Mouse (Mus musculus) embryonic facial prominence, embryonic 15.5 days (tissue): Measurements from ENCODE around the gene P2ry6. TPM values are rescaled to one million over a fixed set of nuclear protein-coding genes. Genes with fewer than 3 reads are reported as not detected.

Experiments
- ATAC-seq: fragments of 200-750 bp; cut with Nextera tagmentation; 2 replicates; pipeline ENCODE4 v1.8.0; 2017; ENCODE audit warnings: low read depth, moderate TSS enrichment; ENCODE audit not compliant: insufficient number of reproducible peaks, low FRiP score, low TSS enrichment
- H3K27ac ChIP-seq: fragments of 300-500 bp; sonication (generic); replicated peaks from 2 replicates; pipeline ENCODE4 v1.5.1; 2015; ENCODE audit warnings: mild to moderate bottlenecking, inconsistent platforms
- H3K27me3 ChIP-seq: fragments of 300-500 bp; sonication (generic); 2 replicates; pipeline ENCODE4 v1.6.1; 2015; ENCODE audit warnings: inconsistent platforms
- H3K36me3 ChIP-seq: fragments of 300-500 bp; sonication (generic); 2 replicates; pipeline ENCODE4 v1.6.1; 2015; ENCODE audit warnings: mild to moderate bottlenecking, inconsistent platforms
- H3K4me1 ChIP-seq: fragments of 300-500 bp; sonication (generic); 2 replicates; pipeline ENCODE4 v1.6.1; 2015; ENCODE audit warnings: inconsistent platforms
- H3K4me2 ChIP-seq: fragments of 300-500 bp; sonication (generic); replicated peaks from 2 replicates; pipeline ENCODE4 v1.6.1; 2015; ENCODE audit warnings: mild to moderate bottlenecking, inconsistent platforms
- H3K4me3 ChIP-seq: fragments of 300-500 bp; sonication (generic); replicated peaks from 2 replicates; pipeline ENCODE4 v1.5.1; 2015; ENCODE audit warnings: mild to moderate bottlenecking, inconsistent platforms
- H3K9ac ChIP-seq: fragments of 300-500 bp; sonication (generic); 2 replicates; pipeline ENCODE4 v1.6.1; 2015; ENCODE audit warnings: inconsistent platforms
- H3K9me3 ChIP-seq: fragments of 300-500 bp; sonication (generic); replicated peaks from 2 replicates; pipeline ENCODE4 v1.6.1; 2016; ENCODE audit warnings: inconsistent platforms
- WGBS: fragments of 180-500 bp; shearing (Covaris S2); methylation state at CpG from one replicate; pipeline ENCODE4 v1.1.7; 2015; 5-methylcytosine and 5-hydroxymethylcytosine counted together
- polyA plus RNA-seq: library from polyadenylated mRNA; unstranded; fragments of >200 nt; fragmentation: Nextera tagmentation; extraction: Ambion mirVana; gene quantifications from 2 replicates; pipeline ENCODE4 v1.2.1, GENCODE M21; 2015

Gene P2ry6
- polyA plus RNA-seq, 1 experiment from 2014 or later = 8.6 TPM

DNA sequence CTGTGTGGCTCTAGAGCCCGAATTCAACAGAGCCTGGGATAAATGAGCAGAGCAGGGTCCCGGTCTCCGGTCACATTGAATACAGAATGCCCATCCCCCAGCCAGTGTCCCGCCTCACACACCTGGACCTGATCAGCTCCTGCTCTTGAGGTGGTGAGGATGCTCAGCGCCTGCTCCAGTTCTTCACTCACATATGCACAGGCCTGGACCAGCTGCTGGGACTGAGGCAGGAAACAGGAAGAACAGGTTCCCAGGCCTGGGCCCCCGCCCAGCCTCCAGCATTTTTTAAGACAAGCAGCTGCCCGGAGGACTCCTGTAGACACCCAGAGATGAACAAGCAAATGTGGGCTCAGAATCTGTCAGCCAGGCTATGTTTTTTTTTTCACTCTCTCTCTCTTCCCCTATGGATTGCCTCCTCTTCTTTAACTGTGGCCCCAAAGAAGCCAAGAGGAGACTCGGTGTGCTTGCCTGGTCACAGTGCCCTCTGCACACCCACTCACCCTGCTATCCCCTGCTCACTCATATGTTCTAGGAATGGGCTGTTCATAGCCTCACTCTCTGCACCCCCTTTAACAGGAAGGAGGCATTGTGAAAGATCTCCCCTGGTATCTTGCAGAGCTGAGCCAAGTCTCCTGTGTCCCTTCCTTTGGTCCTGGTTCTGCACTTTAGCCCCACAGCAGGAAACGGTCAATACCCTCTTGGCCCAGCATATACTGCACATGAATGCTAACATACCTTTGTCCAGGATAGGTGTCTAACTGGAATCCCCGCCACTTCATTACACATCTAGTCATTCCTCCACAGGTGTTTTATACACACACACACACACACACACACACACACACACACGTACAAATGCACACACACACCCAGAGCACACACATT lies 29.2 kb upstream of the P2ry6 start:
- 0 out of 2 replicates have a peak, but pooled peaks cover 3% of the 10 kb centered on the region for H3K27me3 ChIP-seq
- H3K4me2 ChIP-seq = no peak overlapping the region
- no peaks in the 10 kb centered on the region for H3K9me3 ChIP-seq
- no peaks in the 10 kb centered on the region for H3K36me3 ChIP-seq
- 38% methylated on average over 11 of the region's 11 CpGs for WGBS
- H3K27ac ChIP-seq = peak overlapping the region; percentile 51; the same call in 1 of the 2 replicates
- peaks cover 20% of the 10 kb centered on the region for H3K4me1 ChIP-seq
- no peak overlapping the region for H3K4me3 ChIP-seq
- no peak; the same call in 1 of the 2 replicates for ATAC-seq
- no peak overlapping the region for H3K9ac ChIP-seq

- H3K9me3 ChIP-seq = no peaks in the 10 kb centered on the region
- WGBS = 71% methylated on average over 6 of the region's 6 CpGs
- H3K27ac ChIP-seq = no peak overlapping the region
- ATAC-seq = no peak
- peaks cover 20% of the 10 kb centered on the region for H3K4me1 ChIP-seq
- 0 out of 2 replicates have a peak, but pooled peaks cover 3% of the 10 kb centered on the region for H3K27me3 ChIP-seq
- no peaks in the 10 kb centered on the region for H3K36me3 ChIP-seq
- no peak overlapping the region for H3K4me3 ChIP-seq
- H3K9ac ChIP-seq = no peak overlapping the region
- H3K4me2 ChIP-seq = no peak overlapping the region
These were observed 27.8 kb upstream of the P2ry6 start for GRCm38 (mm10) chr7:101002274-101002673.

DNA sequence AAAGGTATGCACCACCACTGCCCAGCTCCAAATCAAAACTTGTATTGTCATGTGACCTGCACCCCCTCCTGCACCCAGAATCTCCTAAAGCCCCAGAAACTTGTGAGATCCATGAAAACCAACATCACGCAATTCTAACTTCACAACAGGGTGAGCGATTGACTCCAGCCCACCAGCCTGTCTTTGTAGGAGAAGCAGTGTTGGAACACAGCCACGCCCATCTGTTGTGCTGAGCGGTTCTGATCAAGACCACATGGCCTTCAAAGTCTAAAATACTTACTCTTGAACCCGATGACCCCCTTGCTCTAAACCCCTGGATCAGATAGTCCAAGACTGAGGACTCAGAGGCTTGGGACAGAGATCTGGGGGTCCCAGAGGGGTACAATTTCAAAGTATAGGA lies 25.2 kb upstream of the P2ry6 start:
- Histone ChIP-seq H3K4me1 (peaks cover 20% of the 10 kb centered on the region), H3K36me3 (no peaks in the 10 kb centered on the region), H3K9me3 (no peaks in the 10 kb centered on the region), H3K27me3 (no peaks in the 10 kb centered on the region), H3K4me3 (no peak overlapping the region), H3K4me2 (no peak overlapping the region), H3K27ac (no peak overlapping the region), H3K9ac (no peak overlapping the region)
- no peak for ATAC-seq
- 48% methylated on average over 5 of the region's 5 CpGs for WGBS

DNA sequence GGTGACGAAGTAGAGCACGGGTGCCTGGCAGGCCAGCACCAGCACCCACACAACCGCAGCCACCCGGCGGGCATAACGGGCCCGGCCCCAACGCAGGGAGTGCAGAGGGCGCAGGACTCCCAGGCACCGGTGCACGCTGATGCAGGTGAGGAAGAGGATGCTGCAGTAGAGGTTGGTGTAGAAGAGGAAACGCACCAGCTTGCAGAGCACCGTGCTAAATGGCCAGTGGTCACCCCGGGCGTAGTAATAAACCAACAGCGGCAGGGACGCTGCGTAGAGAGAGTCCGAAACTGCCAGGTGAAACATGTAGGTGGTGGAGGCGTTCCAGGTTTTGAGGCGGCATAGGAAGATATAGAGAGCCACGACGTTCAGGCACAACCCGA lies 24.1 kb upstream of the P2ry6 start:
- no peak for ATAC-seq
- Histone ChIP-seq H3K4me1 (peaks cover 12% of the 10 kb centered on the region), H3K4me2 (no peak overlapping the region), H3K4me3 (no peak overlapping the region), H3K9me3 (no peaks in the 10 kb centered on the region), H3K27ac (no peak overlapping the region), H3K27me3 (no peaks in the 10 kb centered on the region), H3K36me3 (no peaks in the 10 kb centered on the region), H3K9ac (no peak overlapping the region)
- 90% methylated on average over 24 of the region's 24 CpGs for WGBS

GRCm38 (mm10) chr7:100997951-100998577 lies 23.6 kb upstream of the P2ry6 start:
- Histone ChIP-seq H3K9me3 (no peaks in the 10 kb centered on the region), H3K27ac (no peak overlapping the region), H3K4me3 (no peak overlapping the region), H3K9ac (no peak overlapping the region), H3K27me3 (no peaks in the 10 kb centered on the region), H3K4me2 (no peak overlapping the region), H3K4me1 (peaks cover 7% of the 10 kb centered on the region), H3K36me3 (no peaks in the 10 kb centered on the region)
- 83% methylated on average over 31 of the region's 31 CpGs for WGBS
- ATAC-seq = no peak

DNA sequence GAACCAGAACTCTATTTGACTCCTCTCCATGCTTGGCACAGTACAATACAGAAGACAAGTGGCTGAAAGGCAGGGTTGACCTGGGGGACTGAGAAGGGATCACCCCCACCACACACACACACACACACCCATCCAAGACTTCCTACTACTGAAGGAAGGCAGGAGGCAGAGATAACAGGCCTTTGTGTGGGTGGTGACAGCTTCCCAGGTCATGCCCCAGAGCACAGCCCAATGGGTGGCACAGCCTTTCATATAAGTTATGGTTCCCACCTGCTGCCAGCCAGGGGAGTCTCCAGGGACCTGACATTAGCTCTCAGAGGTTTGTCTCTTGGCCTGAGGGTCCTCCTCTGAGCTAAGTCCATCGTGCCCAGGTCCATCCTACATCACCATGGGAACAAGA lies 22.8 kb upstream of the P2ry6 start:
- H3K9ac ChIP-seq = no peak overlapping the region
- no peak overlapping the region for H3K4me2 ChIP-seq
- H3K4me3 ChIP-seq = no peak overlapping the region
- ATAC-seq = no peak
- no peak overlapping the region for H3K27ac ChIP-seq
- H3K9me3 ChIP-seq = no peaks in the 10 kb centered on the region
- WGBS = 63% methylated on average over 1 of the region's 1 CpGs
- H3K36me3 ChIP-seq = no peaks in the 10 kb centered on the region
- H3K4me1 ChIP-seq = no peaks in the 10 kb centered on the region; the same call in 1 of the 2 replicates
- H3K27me3 ChIP-seq = no peaks in the 10 kb centered on the region

DNA sequence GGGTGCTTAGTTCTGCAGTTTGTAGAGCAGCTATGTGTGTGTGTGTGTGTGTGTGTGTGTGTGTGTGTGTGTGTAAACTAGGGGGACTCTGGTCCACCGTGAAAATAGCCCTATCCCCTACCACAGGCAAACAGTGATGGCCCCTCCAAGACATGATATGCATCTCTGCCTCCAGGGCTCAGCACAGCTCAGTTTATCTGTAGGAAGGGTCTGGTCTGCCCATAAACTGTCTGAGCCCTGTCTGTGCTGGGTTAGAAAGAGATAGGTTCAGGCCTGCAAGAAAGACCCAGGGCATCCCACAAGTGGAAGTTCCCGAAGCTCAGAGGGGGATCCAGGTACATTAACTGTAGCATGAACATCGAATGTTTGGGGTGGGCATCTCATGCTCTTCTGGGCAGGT lies 21.5 kb upstream of the P2ry6 start:
- no peak overlapping the region for H3K9ac ChIP-seq
- no peak overlapping the region for H3K4me2 ChIP-seq
- H3K36me3 ChIP-seq = no peaks in the 10 kb centered on the region
- no peak overlapping the region for H3K4me3 ChIP-seq
- H3K27ac ChIP-seq = no peak overlapping the region
- no peak for ATAC-seq
- H3K27me3 ChIP-seq = no peaks in the 10 kb centered on the region
- no peaks in the 10 kb centered on the region; the same call in 1 of the 2 replicates for H3K4me1 ChIP-seq
- H3K9me3 ChIP-seq = no peaks in the 10 kb centered on the region
- WGBS = 74% methylated on average over 3 of the region's 3 CpGs

GRCm38 (mm10) chr7:100995260-100995864 lies 20.9 kb upstream of the P2ry6 start:
- Histone ChIP-seq H3K4me2 (no peak overlapping the region), H3K9ac (no peak overlapping the region), H3K27ac (no peak overlapping the region), H3K4me1 (no peaks in the 10 kb centered on the region; the same call in 1 of the 2 replicates), H3K27me3 (no peaks in the 10 kb centered on the region), H3K4me3 (no peak overlapping the region), H3K9me3 (no peaks in the 10 kb centered on the region), H3K36me3 (no peaks in the 10 kb centered on the region)
- 88% methylated on average over 7 of the region's 7 CpGs for WGBS
- ATAC-seq = no peak

- H3K27ac ChIP-seq = no peak overlapping the region
- H3K9ac ChIP-seq = no peak overlapping the region
- WGBS = 53% methylated on average over 4 of the region's 4 CpGs
- no peak overlapping the region for H3K4me2 ChIP-seq
- ATAC-seq = peak; percentile 34; the same call in 1 of the 2 replicates
- no peaks in the 10 kb centered on the region for H3K4me1 ChIP-seq
- no peaks in the 10 kb centered on the region for H3K9me3 ChIP-seq
- H3K4me3 ChIP-seq = no peak overlapping the region
- H3K36me3 ChIP-seq = no peaks in the 10 kb centered on the region
- H3K27me3 ChIP-seq = no peaks in the 10 kb centered on the region
These were observed 18.7 kb upstream of the P2ry6 start for GRCm38 (mm10) chr7:100993166-100993565.

DNA sequence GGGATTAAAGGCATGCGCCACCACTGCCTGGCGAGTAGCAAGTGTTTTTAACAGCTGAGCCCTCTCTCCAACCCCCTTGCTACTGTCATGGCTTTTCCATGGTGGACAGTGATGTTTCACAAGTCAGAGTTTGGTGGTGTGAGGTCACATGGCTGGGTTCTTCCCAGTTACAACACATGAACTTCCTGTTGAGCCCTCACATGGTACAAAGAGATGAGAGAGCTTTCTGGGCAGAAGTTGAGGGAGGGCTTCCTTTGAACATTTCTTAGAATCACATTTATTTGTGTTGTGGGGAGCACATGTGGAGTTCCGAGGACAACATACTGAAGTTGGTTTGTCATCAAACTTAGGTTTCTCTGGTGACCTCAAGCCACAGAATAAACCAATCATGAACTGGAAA lies 17.5 kb upstream of the P2ry6 start:
- H3K27ac ChIP-seq = no peak overlapping the region
- no peaks in the 10 kb centered on the region for H3K36me3 ChIP-seq
- ATAC-seq = no peak
- H3K4me3 ChIP-seq = no peak overlapping the region
- H3K9ac ChIP-seq = no peak overlapping the region
- no peaks in the 10 kb centered on the region for H3K4me1 ChIP-seq
- 84% methylated on average over 3 of the region's 3 CpGs for WGBS
- no peak overlapping the region for H3K4me2 ChIP-seq
- no peaks in the 10 kb centered on the region for H3K27me3 ChIP-seq
- no peaks in the 10 kb centered on the region for H3K9me3 ChIP-seq

DNA sequence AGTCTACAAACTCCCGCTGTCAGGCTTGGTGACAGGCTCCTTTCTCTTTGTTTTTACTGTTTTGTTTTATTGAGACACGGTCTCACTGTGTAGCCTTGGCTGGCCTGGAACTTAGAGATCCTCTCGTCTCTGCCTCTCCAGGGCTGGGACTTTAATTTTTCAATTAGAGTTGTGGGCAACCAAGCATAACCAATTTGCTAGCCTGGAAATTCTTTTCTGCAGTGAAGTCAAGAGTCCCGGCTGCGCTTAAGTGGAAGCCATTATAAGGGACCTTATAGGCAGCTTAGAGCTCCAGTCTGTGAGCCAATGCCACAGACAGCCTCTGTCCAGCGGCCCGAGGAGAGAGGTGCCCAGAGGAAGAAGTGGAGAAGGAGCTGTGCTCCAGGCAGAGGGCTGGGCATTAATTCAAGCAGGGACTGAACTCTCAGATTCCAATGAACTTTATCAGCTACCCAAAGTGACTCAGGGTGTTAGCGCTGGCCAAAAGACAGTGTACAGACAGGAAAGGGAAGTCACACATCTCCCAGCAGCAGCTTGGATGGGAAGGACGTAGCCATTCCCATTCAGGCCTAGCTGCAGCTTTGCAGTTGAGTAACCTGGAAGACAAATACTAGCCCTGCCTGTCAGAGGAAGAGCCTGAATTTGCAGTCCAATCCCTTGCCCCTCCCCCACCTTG lies 16.3 kb upstream of the P2ry6 start:
- H3K9me3 ChIP-seq = no peaks in the 10 kb centered on the region
- H3K9ac ChIP-seq = no peak overlapping the region
- no peaks in the 10 kb centered on the region for H3K4me1 ChIP-seq
- H3K27me3 ChIP-seq = no peaks in the 10 kb centered on the region
- no peak overlapping the region for H3K27ac ChIP-seq
- 47% methylated on average over 9 of the region's 9 CpGs for WGBS
- no peak overlapping the region for H3K4me3 ChIP-seq
- H3K36me3 ChIP-seq = no peaks in the 10 kb centered on the region
- H3K4me2 ChIP-seq = no peak overlapping the region
- ATAC-seq = no peak
